Mouse (Mus musculus) C2C12 (cell line): ENCODE measurements around the gene Rps6ka5.

Source experiments
- CTCF ChIP-seq: IDR thresholded peaks from one replicate; pipeline ENCODE4 v1.5.1; 2011; ENCODE audit not compliant: control insufficient read depth, insufficient read depth, insufficient read length
- MAX ChIP-seq: IDR thresholded peaks from one replicate; pipeline ENCODE4 v1.6.1; 2011; ENCODE audit warnings: mild to moderate bottlenecking, control low read depth
- USF1 ChIP-seq: IDR thresholded peaks from one replicate; pipeline ENCODE4 v1.6.1; 2011; ENCODE audit warnings: low read depth, mild to moderate bottlenecking, control low read depth, moderate library complexity

- TF ChIP-seq MAX = no peak
- TF ChIP-seq CTCF = no peak
- no peak for TF ChIP-seq USF1
Measured at GRCm38 (mm10) chr12:100757427-100757826, 30.6 kb upstream of the Rps6ka5 start.
